Mouse (Mus musculus) embryonic fibroblast, embryonic 13.5 days (primary cell): Measurements from ENCODE around the gene Gm20431. TPM values are rescaled to one million over a fixed set of nuclear protein-coding genes. Genes with fewer than 3 reads are reported as not detected.
A peak's percentile ranks its signal among the peaks of the same experiment; 100 is the strongest.

ENCODE experiments used
- H3K27ac ChIP-seq: 2 replicates; pipeline ENCODE4 v1.5.1; 2012; ENCODE audit warnings: low read length, control low read depth, inconsistent platforms; ENCODE audit not compliant: insufficient read depth
- H3K4me1 ChIP-seq: 2 replicates; pipeline ENCODE4 v1.6.1; 2011; ENCODE audit warnings: low read length; ENCODE audit not compliant: control insufficient read depth, insufficient read depth
- H3K4me3 ChIP-seq: 2 replicates; pipeline ENCODE4 v1.5.1; 2011; ENCODE audit warnings: mild to moderate bottlenecking, control low read depth, low read length; ENCODE audit not compliant: insufficient read depth
- CTCF ChIP-seq: IDR thresholded peaks from 2 replicates; pipeline ENCODE4 v1.5.1; 2011; ENCODE audit warnings: mild to moderate bottlenecking, control low read depth, low read length, moderate library complexity, borderline replicate concordance; ENCODE audit not compliant: insufficient read depth
- POLR2A ChIP-seq: IDR thresholded peaks from 2 replicates; pipeline ENCODE4 v1.6.1; 2011; ENCODE audit warnings: low read depth, mild to moderate bottlenecking, control low read depth, low read length, moderate library complexity
- polyA plus RNA-seq: library from polyadenylated mRNA; stranded (reverse); fragments of >200 nt; gene quantifications from 2 replicates; pipeline ENCODE4 v1.2.4, GENCODE M21; 2011; ENCODE audit warnings: low read depth; ENCODE audit not compliant: missing spikeins, insufficient read length

Gm20431 gene
- polyA plus RNA-seq, 1 experiment: 17.3 TPM

GRCm38 (mm10) chr2:167695491-167695890, 34.2 kb upstream of the Gm20431 start:
- Histone ChIP-seq H3K4me3 (no peak overlapping the region), H3K4me1 (no peaks in the 10 kb centered on the region; the same call in 1 of the 2 replicates), H3K27ac (no peak overlapping the region)
- TF ChIP-seq CTCF (no peak), POLR2A (0 out of 2 replicates have a peak, but pooled peaks have one; percentile 14)

DNA sequence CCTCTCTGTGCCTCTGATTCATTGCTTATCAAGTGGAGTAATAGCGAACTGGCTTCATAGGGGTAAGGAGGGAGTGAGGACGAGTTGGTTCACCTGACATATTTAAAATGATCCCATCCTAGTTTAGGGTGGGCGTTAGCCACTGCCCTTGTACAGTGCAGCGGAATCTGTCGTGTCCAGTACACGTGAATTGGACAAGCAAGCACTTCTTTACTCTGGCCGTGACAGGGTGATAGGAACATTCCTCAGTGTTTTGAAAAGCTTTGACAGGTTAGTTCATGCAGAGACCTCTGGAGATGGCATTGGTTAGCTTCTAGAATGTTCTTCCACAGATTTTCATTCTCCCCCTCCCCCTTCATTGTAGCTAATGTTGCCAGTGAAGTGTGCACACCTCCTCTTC, 33.7 kb upstream of the Gm20431 start:
- no peak overlapping the region for H3K27ac ChIP-seq
- TF ChIP-seq POLR2A: no peak
- no peak for TF ChIP-seq CTCF
- no peaks in the 10 kb centered on the region; the same call in 1 of the 2 replicates for H3K4me1 ChIP-seq
- no peak overlapping the region for H3K4me3 ChIP-seq

DNA sequence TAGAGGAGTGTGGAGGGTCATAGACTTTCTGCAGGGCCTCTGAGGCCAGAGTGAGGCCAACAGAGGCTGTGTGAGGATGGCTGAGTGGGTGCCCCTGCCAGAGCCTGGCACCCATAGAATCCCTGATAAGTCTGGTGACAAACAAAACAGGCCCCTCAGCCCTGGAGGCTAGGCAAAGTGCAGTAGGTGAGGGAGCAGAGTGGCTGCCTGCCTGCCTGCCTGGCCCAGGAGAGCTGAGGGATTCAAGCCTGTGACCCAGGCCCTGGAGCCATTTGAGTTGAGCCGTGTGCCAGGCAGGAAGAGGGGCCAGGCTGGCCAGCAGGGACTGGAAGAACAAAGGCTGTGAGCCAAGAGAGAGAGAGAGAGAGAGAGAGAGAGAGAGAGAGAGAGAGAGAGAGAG, 32.9 kb upstream of the Gm20431 start:
- TF ChIP-seq CTCF (no peak), POLR2A (peak; percentile 43; the same call in 1 of the 2 replicates)
- H3K4me1 ChIP-seq: no peaks in the 10 kb centered on the region; the same call in 1 of the 2 replicates
- no peak overlapping the region for H3K4me3 ChIP-seq
- no peak overlapping the region for H3K27ac ChIP-seq

GRCm38 (mm10) chr2:167693540-167693939, 32.2 kb upstream of the Gm20431 start:
- H3K4me1 ChIP-seq: no peaks in the 10 kb centered on the region; the same call in 1 of the 2 replicates
- H3K4me3 ChIP-seq: no peak overlapping the region
- no peak for TF ChIP-seq CTCF
- TF ChIP-seq POLR2A: peak; percentile 43; the same call in 1 of the 2 replicates
- H3K27ac ChIP-seq: no peak overlapping the region

- Histone ChIP-seq H3K4me3 (no peak overlapping the region), H3K27ac (0 out of 2 replicates have a peak overlapping the region, but pooled peaks have one; percentile 0), H3K4me1 (no peaks in the 10 kb centered on the region; the same call in 1 of the 2 replicates)
- TF ChIP-seq POLR2A: no peak
- TF ChIP-seq CTCF: no peak
Measured at GRCm38 (mm10) chr2:167692831-167693230, 31.5 kb upstream of the Gm20431 start.

- H3K27ac ChIP-seq: peak overlapping the region; percentile 69
- no peaks in the 10 kb centered on the region; the same call in 1 of the 2 replicates for H3K4me1 ChIP-seq
- peak overlapping the region; percentile 68 for H3K4me3 ChIP-seq
- peak; percentile 12; the same call in 1 of the 2 replicates for TF ChIP-seq POLR2A
- no peak for TF ChIP-seq CTCF
Measured at GRCm38 (mm10) chr2:167691871-167692661, 30.8 kb upstream of the Gm20431 start.

DNA sequence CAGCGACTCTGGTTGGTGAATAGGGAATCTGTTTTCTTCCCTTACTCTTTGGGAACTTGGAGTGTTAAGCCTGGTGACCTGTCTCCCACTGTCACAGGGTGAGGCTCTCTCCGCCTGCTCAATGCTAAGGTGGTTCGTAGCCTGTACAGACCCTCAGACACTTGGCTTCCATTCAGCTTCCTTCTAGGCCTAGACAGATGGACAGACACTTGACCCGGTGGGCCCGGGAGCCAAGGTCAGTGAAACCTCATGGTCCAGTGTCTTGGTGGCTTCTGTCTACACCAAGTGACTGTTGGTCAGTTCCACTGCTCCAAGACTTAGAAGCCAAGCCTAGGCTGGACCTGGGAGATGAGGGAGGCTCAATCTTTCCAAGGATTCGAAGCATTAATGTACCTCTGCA, 30.1 kb upstream of the Gm20431 start:
- H3K4me1 ChIP-seq: no peaks in the 10 kb centered on the region; the same call in 1 of the 2 replicates
- TF ChIP-seq POLR2A (no peak), CTCF (no peak)
- H3K27ac ChIP-seq: peak overlapping the region; percentile 69
- peak overlapping the region; percentile 68 for H3K4me3 ChIP-seq

GRCm38 (mm10) chr2:167690962-167691311, 29.6 kb upstream of the Gm20431 start:
- no peak; the same call in 1 of the 2 replicates for TF ChIP-seq POLR2A
- no peaks in the 10 kb centered on the region; the same call in 1 of the 2 replicates for H3K4me1 ChIP-seq
- H3K4me3 ChIP-seq: peak overlapping the region; percentile 68
- H3K27ac ChIP-seq: peak overlapping the region; percentile 69

GRCm38 (mm10) chr2:167690219-167690961, 29.1 kb upstream of the Gm20431 start:
- Histone ChIP-seq H3K4me3 (peak overlapping the region; percentile 77), H3K4me1 (no peaks in the 10 kb centered on the region; the same call in 1 of the 2 replicates), H3K27ac (peak overlapping the region; percentile 92)
- no peak; the same call in 1 of the 2 replicates for TF ChIP-seq POLR2A
- no peak for TF ChIP-seq CTCF
